Mouse (Mus musculus) forebrain, embryonic 11.5 days (tissue): ENCODE measurements around the gene 6030458C11Rik. TPM values are rescaled to one million over a fixed set of nuclear protein-coding genes. Genes with fewer than 3 reads are reported as not detected.

ENCODE experiments used
- ATAC-seq: fragments of 200-750 bp; cut with Nextera tagmentation; replicated peaks from 2 replicates; pipeline ENCODE4 v1.8.0; 2017; ENCODE audit warnings: moderate TSS enrichment; ENCODE audit not compliant: low FRiP score
- DNase-seq: peaks from one replicate; pipeline ENCODE4 v3.0.0-alpha.2; 2017; ENCODE audit warnings: low spot score
- H3K27ac ChIP-seq: fragments of 300-500 bp; sonication (generic); 2 replicates; pipeline ENCODE4 v1.5.1; 2014; ENCODE audit warnings: low read depth, low read length
- H3K27me3 ChIP-seq: fragments of 300-500 bp; sonication (generic); 2 replicates; pipeline ENCODE4 v1.6.1; 2014; ENCODE audit warnings: mild to moderate bottlenecking, low read length, mixed read lengths; ENCODE audit not compliant: control insufficient read depth, insufficient read depth
- H3K36me3 ChIP-seq: fragments of 300-500 bp; sonication (generic); 2 replicates; pipeline ENCODE4 v1.6.1; 2014; ENCODE audit warnings: mild to moderate bottlenecking, low read length, moderate library complexity, mixed read lengths; ENCODE audit not compliant: control insufficient read depth, insufficient read depth
- H3K4me1 ChIP-seq: fragments of 300-500 bp; sonication (generic); replicated peaks from 2 replicates; pipeline ENCODE4 v1.6.1; 2014; ENCODE audit warnings: low read length, mixed read lengths; ENCODE audit not compliant: control insufficient read depth, insufficient read depth
- H3K4me2 ChIP-seq: fragments of 300-500 bp; sonication (generic); 2 replicates; pipeline ENCODE4 v1.6.1; 2014; ENCODE audit warnings: low read depth, mild to moderate bottlenecking, low read length, moderate library complexity, mixed read lengths; ENCODE audit not compliant: severe bottlenecking
- H3K4me3 ChIP-seq: fragments of 300-500 bp; sonication (generic); 2 replicates; pipeline ENCODE4 v1.5.1; 2014; ENCODE audit warnings: low read depth, low read length
- H3K9ac ChIP-seq: fragments of 300-500 bp; sonication (generic); 2 replicates; pipeline ENCODE4 v1.6.1; 2014; ENCODE audit warnings: low read length
- H3K9me3 ChIP-seq: fragments of 300-500 bp; sonication (generic); 2 replicates; pipeline ENCODE4 v1.6.1; 2016; ENCODE audit warnings: low read length, mixed read lengths; ENCODE audit not compliant: control insufficient read depth
- WGBS: fragments of 180-500 bp; shearing (Covaris S2); extraction: QIAGEN DNeasy Blood & Tissue Kit; methylation state at CpG from one replicate; pipeline ENCODE4 v1.1.7; 2014; 5-methylcytosine and 5-hydroxymethylcytosine counted together
- polyA plus RNA-seq: library from polyadenylated mRNA; unstranded; fragments of >200 nt; fragmentation: Nextera tagmentation; extraction: Ambion mirVana; gene quantifications from 2 replicates; pipeline ENCODE4 v1.2.1, GENCODE M21; 2014

The 6030458C11Rik gene
- polyA plus RNA-seq, result 35.7 and 42.2 TPM in 2 replicates

- peak within 1 kb of the TSS; percentile 92 for H3K9ac ChIP-seq
- H3K36me3 ChIP-seq, result no peaks in the 10 kb centered on the region; the same call in 1 of the 2 replicates
- ATAC-seq, result peak; percentile 100
- under 1% methylated on average over 67 of the region's 67 CpGs for WGBS
- H3K4me3 ChIP-seq, result peak within 1 kb of the TSS; percentile 84
- H3K27ac ChIP-seq, result peak within 1 kb of the TSS; percentile 50; the same call in 1 of the 2 replicates
- H3K4me2 ChIP-seq, result peak within 1 kb of the TSS; percentile 65
- no peaks in the 10 kb centered on the region for H3K27me3 ChIP-seq
- peak; percentile 96 for DNase-seq
- H3K9me3 ChIP-seq, result no peaks in the 10 kb centered on the region
- H3K4me1 ChIP-seq, result no peaks in the 10 kb centered on the region; the same call in 1 of the 2 replicates
Observed at GRCm38 (mm10) chr15:12824197-12824952, at the start of gene 6030458C11Rik, which contains the start of gene Drosha. 6030458C11Rik (minus strand) TSS chr15:12824649. Drosha (plus strand) TSS chr15:12824815.

GRCm38 (mm10) chr15:12867269-12867668 is 42.8 kb upstream of the 6030458C11Rik start:
- H3K4me2 ChIP-seq, result no peak overlapping the region
- ATAC-seq (no peak), DNase-seq (no peak)
- H3K9ac ChIP-seq, result no peak overlapping the region
- H3K27me3 ChIP-seq, result no peaks in the 10 kb centered on the region
- H3K36me3 ChIP-seq, result no peaks in the 10 kb centered on the region; the same call in 1 of the 2 replicates
- no peaks in the 10 kb centered on the region for H3K9me3 ChIP-seq
- no peak overlapping the region for H3K27ac ChIP-seq
- H3K4me1 ChIP-seq, result no peaks in the 10 kb centered on the region; the same call in 1 of the 2 replicates
- WGBS, result 89% methylated on average over 8 of the region's 8 CpGs
- H3K4me3 ChIP-seq, result no peak overlapping the region

GRCm38 (mm10) chr15:12865595-12866314 is 41.3 kb upstream of the 6030458C11Rik start:
- no peaks in the 10 kb centered on the region; the same call in 1 of the 2 replicates for H3K36me3 ChIP-seq
- ATAC-seq (no peak), DNase-seq (no peak)
- no peaks in the 10 kb centered on the region; the same call in 1 of the 2 replicates for H3K4me1 ChIP-seq
- no peaks in the 10 kb centered on the region for H3K27me3 ChIP-seq
- H3K4me3 ChIP-seq, result no peak overlapping the region
- whole genome bisulfite sequencing, result 90% methylated on average over 7 of the region's 7 CpGs
- H3K9ac ChIP-seq, result no peak overlapping the region
- H3K9me3 ChIP-seq, result no peaks in the 10 kb centered on the region
- no peak overlapping the region for H3K4me2 ChIP-seq
- no peak overlapping the region for H3K27ac ChIP-seq

GRCm38 (mm10) chr15:12863669-12864068 is 39.2 kb upstream of the 6030458C11Rik start:
- Histone ChIP-seq H3K4me3 (no peak overlapping the region), H3K4me1 (no peaks in the 10 kb centered on the region), H3K9ac (no peak overlapping the region), H3K36me3 (no peaks in the 10 kb centered on the region; the same call in none of the 2 replicates), H3K27me3 (no peaks in the 10 kb centered on the region), H3K27ac (no peak overlapping the region), H3K4me2 (no peak overlapping the region), H3K9me3 (no peaks in the 10 kb centered on the region)
- 86% methylated on average over 1 of the region's 1 CpGs for WGBS
- DNase-seq (no peak), ATAC-seq (no peak)

GRCm38 (mm10) chr15:12862061-12862460 is 37.6 kb upstream of the 6030458C11Rik start:
- H3K4me2 ChIP-seq, result no peak overlapping the region
- DNase-seq (no peak), ATAC-seq (no peak)
- H3K9me3 ChIP-seq, result no peaks in the 10 kb centered on the region
- H3K9ac ChIP-seq, result no peak overlapping the region
- H3K36me3 ChIP-seq, result no peaks in the 10 kb centered on the region; the same call in none of the 2 replicates
- no peak overlapping the region for H3K27ac ChIP-seq
- no peak overlapping the region for H3K4me3 ChIP-seq
- no peaks in the 10 kb centered on the region for H3K4me1 ChIP-seq
- WGBS, result 87% methylated on average over 3 of the region's 3 CpGs
- no peaks in the 10 kb centered on the region for H3K27me3 ChIP-seq

- H3K36me3 ChIP-seq, result no peaks in the 10 kb centered on the region; the same call in none of the 2 replicates
- H3K9me3 ChIP-seq, result no peaks in the 10 kb centered on the region
- H3K27me3 ChIP-seq, result no peaks in the 10 kb centered on the region
- no peak overlapping the region for H3K4me3 ChIP-seq
- no peak overlapping the region for H3K4me2 ChIP-seq
- 93% methylated on average over 3 of the region's 3 CpGs for WGBS
- H3K9ac ChIP-seq, result no peak overlapping the region
- H3K4me1 ChIP-seq, result no peaks in the 10 kb centered on the region
- H3K27ac ChIP-seq, result no peak overlapping the region
- DNase-seq (no peak), ATAC-seq (no peak)
Observed at GRCm38 (mm10) chr15:12858645-12859044, 34.2 kb upstream of the 6030458C11Rik start.

GRCm38 (mm10) chr15:12857840-12858516 is 33.5 kb upstream of the 6030458C11Rik start:
- no peak overlapping the region for H3K27ac ChIP-seq
- H3K36me3 ChIP-seq, result peaks cover 3% of the 10 kb centered on the region
- 93% methylated on average over 12 of the region's 12 CpGs for WGBS
- no peaks in the 10 kb centered on the region for H3K9me3 ChIP-seq
- DNase-seq, result no peak
- no peaks in the 10 kb centered on the region for H3K27me3 ChIP-seq
- no peak overlapping the region for H3K9ac ChIP-seq
- H3K4me3 ChIP-seq, result no peak overlapping the region
- no peak overlapping the region for H3K4me2 ChIP-seq
- ATAC-seq, result no peak
- no peaks in the 10 kb centered on the region for H3K4me1 ChIP-seq

- Histone ChIP-seq H3K4me2 (no peak overlapping the region), H3K9me3 (no peaks in the 10 kb centered on the region), H3K9ac (no peak overlapping the region), H3K36me3 (peaks cover 7% of the 10 kb centered on the region), H3K4me3 (no peak overlapping the region), H3K27ac (no peak overlapping the region), H3K27me3 (no peaks in the 10 kb centered on the region), H3K4me1 (no peaks in the 10 kb centered on the region)
- ATAC-seq, result no peak
- 97% methylated on average over 6 of the region's 6 CpGs for WGBS
- peak; percentile 25 for DNase-seq
Observed at GRCm38 (mm10) chr15:12856780-12857179, 32.3 kb upstream of the 6030458C11Rik start.
